In genomic region chr14:18317457-18318411, GRCm38 (mm10) we compare ENCODE assay signal across 21 mouse cellular contexts. TPM values are rescaled to one million over a fixed set of nuclear protein-coding genes. Genes with fewer than 3 reads are reported as not detected.
A peak's percentile ranks its signal among the peaks of the same experiment; 100 is the strongest.
DNase-seq lines count a peak whose midpoint lies in the region; ATAC-seq and TF ChIP-seq lines count a peak whose summit lies in the region.
"Had no signal": no experiment of that assay in that cellular context is flagged by ENCODE, and none has a peak within 500 bp of the region (broad histone marks: within the 10 kb centered on the region; RNA-seq: fewer than 3 reads in every experiment).

No protein-coding gene starts in this region.

- no peak overlapping the region for H3K27ac ChIP-seq in heart, embryonic 13.5 days (replicated peaks)
- peak overlapping the region; percentile 67 for H3K27ac ChIP-seq in liver, adult 2 months (replicated peaks; ENCODE audit: insufficient read depth, low read depth, low read length)
- H3K27ac ChIP-seq in liver, embryonic 12.5 days: no peak overlapping the region
- peak overlapping the region; percentile 77 for H3K27ac ChIP-seq in intestine, postnatal 0 days (ENCODE audit: low read depth, low read length)
- no peak overlapping the region for H3K27ac ChIP-seq in midbrain, embryonic 13.5 days
- no peak overlapping the region for H3K27ac ChIP-seq in liver, embryonic 11.5 days (ENCODE audit: low read depth, low read length)
- H3K27ac ChIP-seq: embryonic facial prominence, embryonic 15.5 days; hindbrain, embryonic 12.5 days; liver, embryonic 15.5 days; stomach, embryonic 15.5 days had no signal

- DNase-seq in heart, postnatal 14 days: no peak
- peak; percentile 88 for DNase-seq in liver, adult 2 months (ENCODE audit: extremely low read depth, low read depth, low spot score)
- peak; percentile 20 to 38 for DNase-seq in heart, postnatal 10 days
- DNase-seq in liver, embryonic 11.5 days (ENCODE audit: low spot score): no peak
- DNase-seq: adrenal gland, postnatal 25 days; cerebellum, adult 11 months; cerebellum, postnatal 14 days; gastrocnemius, postnatal 25 days; lung, postnatal 36 days; right cerebral cortex, postnatal 14 days; thymus, adult 2 months had no signal

- WGBS in heart, embryonic 13.5 days: 43% methylated on average over 11 of the region's 11 CpGs
- WGBS in liver, adult 2 months: 44% methylated on average over 11 of the region's 11 CpGs
- 76% methylated on average over 11 of the region's 11 CpGs for WGBS in liver, embryonic 12.5 days (ENCODE audit: insufficient replicate concordance)
- WGBS in intestine, postnatal 0 days: 38% methylated on average over 11 of the region's 11 CpGs
- 87% methylated on average over 11 of the region's 11 CpGs for WGBS in midbrain, embryonic 13.5 days
- WGBS in liver, embryonic 11.5 days: 84% methylated on average over 11 of the region's 11 CpGs

- peaks cover 21% of the 10 kb centered on the region for H3K4me1 ChIP-seq in heart, embryonic 13.5 days
- peaks cover 14% of the 10 kb centered on the region for H3K4me1 ChIP-seq in liver, adult 2 months (ENCODE audit: control insufficient read depth, insufficient read depth, low read length)
- peaks cover 6% of the 10 kb centered on the region; the same call in 1 of the 2 replicates for H3K4me1 ChIP-seq in liver, embryonic 12.5 days
- H3K4me1 ChIP-seq in intestine, postnatal 0 days (replicated peaks; ENCODE audit: control insufficient read depth, insufficient read depth, low read length): no peaks in the 10 kb centered on the region; the same call in 1 of the 2 replicates
- no peaks in the 10 kb centered on the region for H3K4me1 ChIP-seq in midbrain, embryonic 13.5 days (replicated peaks)
- H3K4me1 ChIP-seq in liver, embryonic 11.5 days (replicated peaks; ENCODE audit: control insufficient read depth, insufficient read depth, low read length): no peaks in the 10 kb centered on the region
- H3K4me1 ChIP-seq: embryonic facial prominence, embryonic 15.5 days; hindbrain, embryonic 12.5 days; stomach, embryonic 15.5 days had no signal

- H3K4me3 ChIP-seq in heart, embryonic 13.5 days: no peak overlapping the region
- H3K4me3 ChIP-seq in liver, adult 2 months (ENCODE audit: insufficient read depth, low read depth, low read length): no peak overlapping the region
- no peak overlapping the region for H3K4me3 ChIP-seq in liver, embryonic 12.5 days
- H3K4me3 ChIP-seq in intestine, postnatal 0 days (ENCODE audit: low read depth, low read length): no peak overlapping the region; the same call in 1 of the 2 replicates
- H3K4me3 ChIP-seq in midbrain, embryonic 13.5 days (replicated peaks): no peak overlapping the region
- no peak overlapping the region for H3K4me3 ChIP-seq in liver, embryonic 11.5 days (ENCODE audit: low read depth, low read length)
- H3K4me3 ChIP-seq: embryonic facial prominence, embryonic 15.5 days; hindbrain, embryonic 12.5 days; liver, embryonic 15.5 days; stomach, embryonic 15.5 days had no signal

- TF ChIP-seq POLR2A in liver, adult 2 months (IDR thresholded peaks at IDR 0.05; ENCODE audit: extremely low read depth, insufficient read depth, low read length): no peak

- H3K79me2 ChIP-seq in liver, adult 2 months (ENCODE audit: control insufficient read depth, insufficient read depth, low read length): peaks cover 28% of the 10 kb centered on the region

- peak overlapping the region; percentile 51 for H3K4me2 ChIP-seq in heart, embryonic 13.5 days
- H3K4me2 ChIP-seq in liver, embryonic 12.5 days: no peak overlapping the region
- H3K4me2 ChIP-seq in intestine, postnatal 0 days (replicated peaks; ENCODE audit: low read depth): peak overlapping the region; percentile 58
- H3K4me2 ChIP-seq in midbrain, embryonic 13.5 days (replicated peaks): no peak overlapping the region
- no peak overlapping the region for H3K4me2 ChIP-seq in liver, embryonic 11.5 days
- H3K4me2 ChIP-seq: embryonic facial prominence, embryonic 15.5 days; hindbrain, embryonic 12.5 days; liver, embryonic 15.5 days; stomach, embryonic 15.5 days had no signal

- intact Hi-C loops in heart, postnatal 14 days (cut with DNase I): no loop called here
- intact Hi-C loops in heart, postnatal 10 days (cut with DNase I): no loop called here

- 0 out of 2 replicates have a peak overlapping the region, but pooled peaks have one; percentile 8 for H3K9ac ChIP-seq in heart, embryonic 13.5 days
- no peak overlapping the region for H3K9ac ChIP-seq in liver, adult 2 months (ENCODE audit: low read depth, low read length)
- H3K9ac ChIP-seq in liver, embryonic 12.5 days: no peak overlapping the region
- no peak overlapping the region for H3K9ac ChIP-seq in intestine, postnatal 0 days (ENCODE audit: low read depth, low read length)
- no peak overlapping the region for H3K9ac ChIP-seq in midbrain, embryonic 13.5 days (replicated peaks)
- H3K9ac ChIP-seq in liver, embryonic 11.5 days (ENCODE audit: low read depth, low read length): no peak overlapping the region
- H3K9ac ChIP-seq: embryonic facial prominence, embryonic 15.5 days; hindbrain, embryonic 12.5 days; liver, embryonic 15.5 days; stomach, embryonic 15.5 days had no signal

- peaks cover 3% of the 10 kb centered on the region; the same call in 1 of the 2 replicates for H3K36me3 ChIP-seq in heart, embryonic 13.5 days
- H3K36me3 ChIP-seq in liver, adult 2 months (ENCODE audit: control insufficient read depth, insufficient read depth, low read length): peaks cover 6% of the 10 kb centered on the region; the same call in 1 of the 2 replicates
- peaks cover 10% of the 10 kb centered on the region; the same call in 1 of the 2 replicates for H3K36me3 ChIP-seq in liver, embryonic 12.5 days
- H3K36me3 ChIP-seq in intestine, postnatal 0 days (ENCODE audit: control insufficient read depth, insufficient read depth): peaks cover 5% of the 10 kb centered on the region; the same call in 1 of the 2 replicates
- H3K36me3 ChIP-seq in midbrain, embryonic 13.5 days: peaks cover 2% of the 10 kb centered on the region; the same call in 1 of the 2 replicates
- peaks cover 2% of the 10 kb centered on the region; the same call in 1 of the 2 replicates for H3K36me3 ChIP-seq in liver, embryonic 11.5 days (ENCODE audit: control insufficient read depth, insufficient read depth, low read length)
- H3K36me3 ChIP-seq: embryonic facial prominence, embryonic 15.5 days; stomach, embryonic 15.5 days had no signal

- H3K9me3 ChIP-seq in heart, embryonic 13.5 days: no peaks in the 10 kb centered on the region
- H3K9me3 ChIP-seq in liver, embryonic 12.5 days (replicated peaks): no peaks in the 10 kb centered on the region
- no peaks in the 10 kb centered on the region for H3K9me3 ChIP-seq in intestine, postnatal 0 days (ENCODE audit: control insufficient read depth)
- H3K9me3 ChIP-seq in midbrain, embryonic 13.5 days: no peaks in the 10 kb centered on the region
- no peaks in the 10 kb centered on the region for H3K9me3 ChIP-seq in liver, embryonic 11.5 days (ENCODE audit: control insufficient read depth, low read length)
- H3K9me3 ChIP-seq: embryonic facial prominence, embryonic 15.5 days; hindbrain, embryonic 12.5 days; liver, embryonic 15.5 days; stomach, embryonic 15.5 days had no signal

- H3K27me3 ChIP-seq in heart, embryonic 13.5 days (replicated peaks): peaks cover 16% of the 10 kb centered on the region
- no peaks in the 10 kb centered on the region for H3K27me3 ChIP-seq in liver, adult 2 months (ENCODE audit: control insufficient read depth, insufficient read depth, low read length)
- H3K27me3 ChIP-seq in liver, embryonic 12.5 days (replicated peaks): no peaks in the 10 kb centered on the region
- H3K27me3 ChIP-seq in intestine, postnatal 0 days (replicated peaks; ENCODE audit: control insufficient read depth, insufficient read depth, low read length): no peaks in the 10 kb centered on the region
- no peaks in the 10 kb centered on the region for H3K27me3 ChIP-seq in midbrain, embryonic 13.5 days
- H3K27me3 ChIP-seq in liver, embryonic 11.5 days (replicated peaks; ENCODE audit: control insufficient read depth, insufficient read depth, low read length): no peaks in the 10 kb centered on the region
- H3K27me3 ChIP-seq: embryonic facial prominence, embryonic 15.5 days; hindbrain, embryonic 12.5 days; liver, embryonic 15.5 days; stomach, embryonic 15.5 days had no signal

- TF ChIP-seq CTCF in liver, adult 2 months (IDR thresholded peaks at IDR 0.05; ENCODE audit: low read depth, low read length): no peak
- TF ChIP-seq CTCF in intestine, postnatal 0 days (IDR thresholded peaks at IDR 0.05; ENCODE audit: low read depth): no peak

- no peak for ATAC-seq in heart, embryonic 13.5 days (ENCODE audit: extremely low read depth, insufficient number of reproducible peaks, low FRiP score, low TSS enrichment)
- no peak for ATAC-seq in liver, embryonic 12.5 days
- ATAC-seq in intestine, postnatal 0 days: peak; percentile 87
- ATAC-seq in midbrain, embryonic 13.5 days: no peak
- ATAC-seq in liver, embryonic 11.5 days (replicated peaks; ENCODE audit: low FRiP score): no peak
- ATAC-seq: forebrain, embryonic 16.5 days; inflammation-experienced regulatory T-cells, adult 6 months had no signal

RNA-seq across cellular contexts. Expression of gene Ube2e1, which starts 13.9 kb away (rescaled TPM):
- polyA plus RNA-seq in heart, embryonic 13.5 days (2015; fragmentation: Nextera tagmentation; extraction: Ambion mirVana): 57.6 and 63.2 TPM in 2 replicates
- total RNA-seq in heart, postnatal 14 days (2021): 10 to 100 TPM; 33.7 to 35.7 TPM
- 32.2 and 45.3 TPM in 2 replicates for total RNA-seq in liver, adult 2 months (2014; rRNA removed)
- 17.4 and 23.4 TPM in 2 replicates for polyA plus RNA-seq in liver, adult 2 months (2012; rRNA removed)
- polyA plus RNA-seq in liver, embryonic 12.5 days (2016; fragmentation: Nextera tagmentation; extraction: Ambion mirVana): 59.6 and 63.1 TPM in 2 replicates
- 10 to 100 TPM; 36.6 to 42.3 TPM for total RNA-seq in heart, postnatal 10 days (2021)
- 72.3 and 74.5 TPM in 2 replicates for polyA plus RNA-seq in intestine, postnatal 0 days (2015; fragmentation: Nextera tagmentation; extraction: Ambion mirVana)
- 219 TPM in 2 replicates for polyA plus RNA-seq in midbrain, embryonic 13.5 days (2015; fragmentation: Nextera tagmentation; extraction: Ambion mirVana)
- 38.8 and 41.1 TPM in 2 replicates for polyA plus RNA-seq in liver, embryonic 11.5 days (2014; fragmentation: Nextera tagmentation; extraction: Ambion mirVana)

RNA-seq across cellular contexts. Expression of gene Rpl15, which starts 46.5 kb away (rescaled TPM):
- polyA plus RNA-seq in heart, embryonic 13.5 days (2015; fragmentation: Nextera tagmentation; extraction: Ambion mirVana): 267 and 295 TPM in 2 replicates
- 100 to 1,000 TPM; 622 to 682 TPM for total RNA-seq in heart, postnatal 14 days (2021)
- 138 and 173 TPM in 2 replicates for total RNA-seq in liver, adult 2 months (2014; rRNA removed)
- polyA plus RNA-seq in liver, adult 2 months (2012; rRNA removed): 169 and 170 TPM in 2 replicates
- 393 and 396 TPM in 2 replicates for polyA plus RNA-seq in liver, embryonic 12.5 days (2016; fragmentation: Nextera tagmentation; extraction: Ambion mirVana)
- total RNA-seq in heart, postnatal 10 days (2021): 100 to 1,000 TPM; 793 to 803 TPM
- polyA plus RNA-seq in intestine, postnatal 0 days (2015; fragmentation: Nextera tagmentation; extraction: Ambion mirVana): 262 and 264 TPM in 2 replicates
- polyA plus RNA-seq in midbrain, embryonic 13.5 days (2015; fragmentation: Nextera tagmentation; extraction: Ambion mirVana): 322 and 334 TPM in 2 replicates
- polyA plus RNA-seq in liver, embryonic 11.5 days (2014; fragmentation: Nextera tagmentation; extraction: Ambion mirVana): 546 and 598 TPM in 2 replicates

RNA-seq across cellular contexts. Expression of gene Nkiras1, which starts 46.8 kb away (rescaled TPM):
- polyA plus RNA-seq in heart, embryonic 13.5 days (2015; fragmentation: Nextera tagmentation; extraction: Ambion mirVana): 17.1 and 20.5 TPM in 2 replicates
- total RNA-seq in heart, postnatal 14 days (2021): 10 to 100 TPM; 34.6 to 36.3 TPM
- 13.4 and 16.8 TPM in 2 replicates for total RNA-seq in liver, adult 2 months (2014; rRNA removed)
- 6.4 and 7.5 TPM in 2 replicates for polyA plus RNA-seq in liver, adult 2 months (2012; rRNA removed)
- polyA plus RNA-seq in liver, embryonic 12.5 days (2016; fragmentation: Nextera tagmentation; extraction: Ambion mirVana): 10.6 and 12.1 TPM in 2 replicates
- 10 to 100 TPM; 28.2 to 29.6 TPM for total RNA-seq in heart, postnatal 10 days (2021)
- polyA plus RNA-seq in intestine, postnatal 0 days (2015; fragmentation: Nextera tagmentation; extraction: Ambion mirVana): 23.4 and 24.9 TPM in 2 replicates
- polyA plus RNA-seq in midbrain, embryonic 13.5 days (2015; fragmentation: Nextera tagmentation; extraction: Ambion mirVana): 32.2 and 32.8 TPM in 2 replicates
- polyA plus RNA-seq in liver, embryonic 11.5 days (2014; fragmentation: Nextera tagmentation; extraction: Ambion mirVana): 15.3 and 17.0 TPM in 2 replicates

Comparison
In these comparisons a context has a peak if more than half of its experiments do, and no peak if none do; other contexts are left out.
1. H3K27ac ChIP-seq: peak in liver, adult 2 months (single experiment) and intestine, postnatal 0 days (single experiment); none in heart, embryonic 13.5 days (single experiment), liver, embryonic 12.5 days (single experiment), midbrain, embryonic 13.5 days (single experiment) and liver, embryonic 11.5 days (single experiment).
2. DNase-seq: peak in liver, adult 2 months (single experiment) and heart, postnatal 10 days (2 of 2); none in heart, postnatal 14 days (0 of 2) and liver, embryonic 11.5 days (single experiment).
3. H3K4me2 ChIP-seq: peak in heart, embryonic 13.5 days (single experiment) and intestine, postnatal 0 days (single experiment); none in liver, embryonic 12.5 days (single experiment), midbrain, embryonic 13.5 days (single experiment) and liver, embryonic 11.5 days (single experiment).